Mouse (Mus musculus): ENCODE data around the gene Bcl2l1.

The Bcl2l1 gene

GRCm38 (mm10) chr2:152772231-152772630 is 59.3 kb downstream of the Bcl2l1 start:
- no peak for DNase-seq (ENCODE audit: low spot score)

GRCm38 (mm10) chr2:152771571-152771970 is 60.0 kb downstream of the Bcl2l1 start:
- DNase-seq (ENCODE audit: low spot score) = peak; percentile 48

DNA sequence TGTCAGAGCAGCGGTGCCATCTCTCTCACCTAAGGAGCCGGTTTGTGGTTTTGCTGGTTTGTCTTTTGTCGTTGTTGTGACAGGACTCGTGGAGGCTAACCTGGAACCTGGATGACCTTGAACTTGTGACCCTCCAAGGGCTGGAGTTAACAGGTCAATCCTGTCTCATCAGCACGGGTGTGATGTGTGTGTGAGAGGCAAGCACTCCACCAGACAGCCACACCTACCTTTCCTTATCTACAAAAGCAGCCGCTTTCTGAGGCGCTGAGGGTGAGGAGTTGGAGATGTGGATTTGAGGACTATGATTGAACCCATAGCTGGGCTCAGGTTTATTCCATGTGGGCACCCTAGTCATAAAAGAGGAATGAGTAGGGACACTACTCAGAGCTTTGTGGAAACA is 61.9 kb downstream of the Bcl2l1 start:
- no peak for DNase-seq (ENCODE audit: low spot score)

- no peak for DNase-seq (ENCODE audit: low spot score)
Observed at GRCm38 (mm10) chr2:152767618-152768271, 63.8 kb downstream of the Bcl2l1 start.

GRCm38 (mm10) chr2:152766387-152767123 is 65.0 kb downstream of the Bcl2l1 start:
- peak; percentile 88 for DNase-seq (ENCODE audit: low spot score)

GRCm38 (mm10) chr2:152765045-152765674 is 66.4 kb downstream of the Bcl2l1 start:
- no peak for DNase-seq (ENCODE audit: low spot score)

- DNase-seq (ENCODE audit: low spot score) = no peak
Observed at GRCm38 (mm10) chr2:152764172-152765044, 67.1 kb downstream of the Bcl2l1 start.

- no peak for DNase-seq (ENCODE audit: low spot score)
Observed at GRCm38 (mm10) chr2:152763310-152763709, 68.2 kb downstream of the Bcl2l1 start.

DNA sequence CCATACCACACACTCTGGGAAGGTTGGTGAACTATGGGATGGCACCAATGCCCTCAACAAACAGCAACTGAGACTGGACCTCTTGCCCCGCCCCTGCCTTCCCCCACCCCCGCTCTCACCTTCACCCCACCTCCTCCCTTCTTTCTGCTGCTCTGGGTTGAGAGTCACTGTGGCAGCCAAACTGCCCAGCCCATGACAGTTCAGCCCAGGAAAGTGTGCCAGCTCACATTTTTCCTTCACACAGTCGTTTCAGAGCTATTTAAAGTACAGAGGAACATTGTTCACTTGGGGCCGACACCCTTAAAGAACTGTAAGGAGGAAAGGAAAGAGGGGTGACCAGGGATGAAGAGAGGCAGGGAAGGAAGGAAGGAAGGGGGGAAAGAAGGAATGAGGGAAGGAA is 73.2 kb downstream of the Bcl2l1 start:
- no peak for DNase-seq (ENCODE audit: low spot score)

- DNase-seq (ENCODE audit: low spot score) = no peak
Observed at GRCm38 (mm10) chr2:152757478-152757877, 74.0 kb downstream of the Bcl2l1 start.

DNA sequence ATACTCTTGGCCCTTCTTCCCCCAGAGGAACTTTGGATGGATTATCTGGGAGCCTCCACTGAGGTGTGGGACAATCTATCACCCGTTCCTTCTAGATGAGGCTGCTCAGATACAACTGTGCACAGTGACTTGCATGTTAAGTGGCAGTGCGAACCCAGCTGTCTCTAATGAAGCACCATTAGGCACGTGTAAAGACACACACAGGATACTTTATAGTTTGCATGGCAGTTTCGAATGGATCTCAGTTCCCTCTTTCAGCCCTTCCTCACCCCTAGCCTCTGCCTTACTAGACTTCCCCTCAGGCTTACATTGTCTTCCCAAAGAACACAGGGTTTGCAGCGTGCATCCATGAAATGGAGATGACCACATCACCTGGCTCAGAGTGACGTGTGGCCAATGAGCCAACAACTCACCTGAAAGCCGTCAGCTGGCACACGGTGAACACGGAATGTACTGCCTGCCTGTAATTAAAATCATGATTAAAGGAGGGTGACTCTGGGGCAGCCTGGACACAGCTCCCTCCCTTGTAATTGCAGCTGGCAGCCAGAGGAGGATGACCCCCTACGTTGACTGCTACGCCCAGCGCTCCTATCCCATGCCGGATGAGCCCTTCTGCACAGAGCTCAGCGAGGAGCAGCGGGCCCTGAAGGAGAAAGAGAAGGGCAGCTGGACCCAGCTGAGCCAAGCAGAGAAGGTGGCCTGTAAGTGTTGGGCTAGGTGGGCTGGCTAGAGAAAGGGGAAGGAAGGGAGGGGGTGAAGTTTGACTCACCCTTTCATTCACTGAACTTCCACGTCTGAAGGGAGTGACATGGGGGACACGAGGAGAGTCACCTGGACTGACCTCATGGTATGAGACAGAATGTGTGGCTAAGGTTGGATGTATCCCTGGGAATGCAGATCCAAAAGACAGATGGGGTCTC is 74.8 kb downstream of the Bcl2l1 start:
- DNase-seq (ENCODE audit: low spot score) = no peak

DNA sequence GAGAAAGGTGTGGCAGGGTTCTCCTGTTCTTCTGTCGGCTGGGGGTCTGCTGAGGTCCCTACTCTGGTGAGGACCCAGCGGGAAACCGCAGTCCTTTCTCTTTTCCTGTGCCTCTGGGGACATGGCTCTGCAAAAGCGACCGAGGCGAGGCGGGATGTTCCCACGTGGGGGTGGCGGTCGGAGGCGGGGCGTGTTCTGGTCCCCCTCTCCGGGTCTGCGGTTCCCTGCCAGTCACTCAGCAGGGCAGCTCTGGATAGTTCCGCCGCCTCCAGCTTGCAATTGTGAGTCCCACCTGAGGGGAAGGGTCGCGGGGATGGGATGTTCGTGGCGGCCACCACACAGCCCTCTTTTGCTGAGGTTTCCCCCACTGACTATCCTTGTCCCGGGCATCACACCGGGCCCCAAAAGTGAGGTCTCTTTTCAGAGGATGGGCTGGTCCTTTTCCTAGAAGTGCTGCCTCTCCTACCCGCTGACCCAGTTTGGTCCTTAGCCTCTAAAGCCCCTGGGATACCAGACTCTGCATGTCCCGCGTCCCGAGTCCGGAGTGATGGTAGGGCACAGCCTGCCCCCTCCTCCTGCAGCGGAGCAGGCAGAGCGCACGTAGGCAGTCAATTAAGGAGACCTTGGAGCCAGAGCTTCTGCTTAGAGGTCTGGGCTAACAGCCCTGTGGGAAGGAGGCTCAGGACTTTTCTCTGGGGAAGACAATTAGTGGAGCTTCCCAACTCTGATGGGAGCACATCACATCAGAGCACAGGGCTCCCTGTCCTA is 77.4 kb downstream of the Bcl2l1 start, which contains the start of gene Cox4i2:
Gene Cox4i2 (plus strand): TSS at position 230 of the 768 bp plus-strand sequence.
- no peak for DNase-seq (ENCODE audit: low spot score)

- DNase-seq (ENCODE audit: low spot score) = peak; percentile 41
Observed at GRCm38 (mm10) chr2:152742435-152742834, 89.1 kb downstream of the Bcl2l1 start.

- peak; percentile 56 for DNase-seq (ENCODE audit: low spot score)
Observed at GRCm38 (mm10) chr2:152741153-152742041, 90.1 kb downstream of the Bcl2l1 start.

GRCm38 (mm10) chr2:152740490-152740889 is 91.0 kb downstream of the Bcl2l1 start:
- no peak for DNase-seq (ENCODE audit: low spot score)

GRCm38 (mm10) chr2:152739842-152740260 is 91.7 kb downstream of the Bcl2l1 start:
- no peak for DNase-seq (ENCODE audit: low spot score)

GRCm38 (mm10) chr2:152739031-152739841 is 92.3 kb downstream of the Bcl2l1 start:
- peak; percentile 74 for DNase-seq (ENCODE audit: low spot score)

- no peak for DNase-seq (ENCODE audit: low spot score)
Observed at GRCm38 (mm10) chr2:152738341-152738740, 93.2 kb downstream of the Bcl2l1 start.

All from testis, postnatal 14 days (tissue).